Mouse (Mus musculus): ENCODE data around the gene Kcnc4. TPM values are rescaled to one million over a fixed set of nuclear protein-coding genes. Genes with fewer than 3 reads are reported as not detected.

Kcnc4 gene
- total RNA-seq (2021) = 10 to 100 TPM; 62.5 to 66.4 TPM

DNA sequence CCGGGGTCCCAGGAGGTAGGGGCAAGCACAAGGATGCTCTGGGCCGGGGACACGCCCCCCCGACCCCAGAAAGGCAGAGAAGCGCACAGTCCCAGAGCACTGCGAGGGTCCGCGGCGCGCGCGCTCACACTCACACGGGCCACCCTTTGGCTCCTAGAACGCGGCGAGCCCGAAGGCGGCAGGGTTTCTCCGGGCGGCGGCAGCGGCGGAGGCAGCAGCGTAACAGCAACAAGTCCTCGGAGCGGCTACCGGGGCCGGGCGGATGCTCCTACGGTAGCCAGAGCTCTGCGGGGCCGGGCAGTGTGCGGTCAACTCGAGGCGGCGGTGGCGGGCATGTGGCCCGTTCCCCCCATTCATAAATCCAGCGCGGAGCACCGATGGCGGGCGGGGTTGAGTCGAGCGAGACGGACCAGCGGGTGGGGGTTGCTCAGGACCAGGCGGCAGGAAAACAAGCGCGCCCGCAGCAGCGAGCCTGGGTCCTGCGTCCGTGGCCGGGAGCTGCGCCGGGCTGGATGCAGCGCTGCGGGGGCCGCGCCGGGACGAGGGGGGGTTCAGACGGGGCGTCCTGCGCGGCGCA, at the start of gene Kcnc4:
Gene Kcnc4, minus strand, starts transcription at position 357 of the 577 bp plus-strand sequence.
- no peak for DNase-seq (ENCODE audit: low spot score in 2 of 2)
- intact Hi-C loops (cut with DNase I) = loop anchor here (10.0 kb wide), 1 partner anchor 354 kb away; the partner anchor contains the start of gene Kcna2

DNA sequence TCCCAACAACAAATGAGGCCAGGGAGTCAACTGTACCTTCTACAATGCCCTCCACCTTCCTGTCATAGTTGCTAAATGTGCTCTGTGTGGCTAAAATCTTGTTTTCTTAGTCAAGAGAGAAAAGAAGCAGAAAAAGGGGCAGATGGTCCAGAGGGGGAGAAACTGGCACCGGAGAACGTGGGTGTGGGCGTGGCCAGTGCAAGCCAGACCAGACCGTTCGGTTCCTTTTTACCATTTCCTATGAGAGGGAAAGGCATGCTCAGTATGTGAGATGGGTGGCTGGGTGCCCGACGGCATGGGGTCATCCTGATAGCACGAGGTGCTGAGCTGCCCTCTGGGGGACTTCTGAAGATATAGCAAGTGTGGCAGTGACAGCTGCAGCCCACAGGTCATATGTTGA, 49.3 kb upstream of the Kcnc4 start:
- intact Hi-C loops (cut with DNase I) = no loop called here
- DNase-seq (ENCODE audit: low spot score in 2 of 2) = peak; percentile 50 to 82

DNA sequence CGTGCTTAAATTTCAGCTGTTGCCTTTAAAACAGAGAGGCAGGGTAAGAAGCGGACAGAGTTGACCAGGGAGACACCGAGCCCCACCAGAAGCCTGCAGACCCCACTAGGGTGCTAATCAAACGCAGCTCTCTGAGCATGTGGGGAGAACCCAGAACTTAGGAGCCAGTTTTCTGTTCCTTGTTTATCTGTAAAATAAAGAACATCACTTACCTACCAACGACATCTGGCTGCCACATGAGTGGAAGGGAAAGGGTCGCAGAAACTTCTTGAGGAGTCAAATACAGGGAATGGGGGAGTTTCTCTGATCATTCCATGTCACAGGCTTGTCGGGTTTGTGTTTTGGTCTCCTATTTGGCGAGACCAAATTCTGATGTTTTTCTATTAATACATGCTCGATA, 48.6 kb upstream of the Kcnc4 start:
- DNase-seq (ENCODE audit: low spot score in 2 of 2) = no peak
- intact Hi-C loops (cut with DNase I) = loop anchor here (2.0 kb wide), 1 partner anchor 29 kb away; no protein-coding TSS in a partner anchor

DNA sequence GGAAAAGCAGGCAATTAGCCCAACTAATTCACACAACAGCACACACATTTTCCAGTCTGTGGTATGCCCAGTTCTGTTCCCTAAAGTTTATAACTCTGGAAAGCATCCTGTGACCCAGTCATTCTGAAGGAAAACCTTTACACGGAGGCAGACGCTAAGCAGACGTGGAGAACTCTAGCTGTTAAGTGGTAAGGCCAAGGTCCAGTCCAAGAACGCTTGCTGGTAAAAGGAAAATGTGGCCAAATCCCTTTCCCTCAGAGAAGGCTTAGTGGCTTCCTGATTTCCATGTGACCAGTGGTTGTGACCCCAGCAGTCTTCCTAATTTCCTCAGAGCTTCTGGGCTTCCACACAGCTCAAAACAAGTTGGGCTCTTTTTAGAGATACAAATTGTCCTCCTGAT, 47.2 kb upstream of the Kcnc4 start:
- intact Hi-C loops (cut with DNase I) = loop anchor here (2.0 kb wide), 1 partner anchor 30 kb away; no protein-coding TSS in a partner anchor
- DNase-seq (ENCODE audit: low spot score in 2 of 2) = no peak

DNA sequence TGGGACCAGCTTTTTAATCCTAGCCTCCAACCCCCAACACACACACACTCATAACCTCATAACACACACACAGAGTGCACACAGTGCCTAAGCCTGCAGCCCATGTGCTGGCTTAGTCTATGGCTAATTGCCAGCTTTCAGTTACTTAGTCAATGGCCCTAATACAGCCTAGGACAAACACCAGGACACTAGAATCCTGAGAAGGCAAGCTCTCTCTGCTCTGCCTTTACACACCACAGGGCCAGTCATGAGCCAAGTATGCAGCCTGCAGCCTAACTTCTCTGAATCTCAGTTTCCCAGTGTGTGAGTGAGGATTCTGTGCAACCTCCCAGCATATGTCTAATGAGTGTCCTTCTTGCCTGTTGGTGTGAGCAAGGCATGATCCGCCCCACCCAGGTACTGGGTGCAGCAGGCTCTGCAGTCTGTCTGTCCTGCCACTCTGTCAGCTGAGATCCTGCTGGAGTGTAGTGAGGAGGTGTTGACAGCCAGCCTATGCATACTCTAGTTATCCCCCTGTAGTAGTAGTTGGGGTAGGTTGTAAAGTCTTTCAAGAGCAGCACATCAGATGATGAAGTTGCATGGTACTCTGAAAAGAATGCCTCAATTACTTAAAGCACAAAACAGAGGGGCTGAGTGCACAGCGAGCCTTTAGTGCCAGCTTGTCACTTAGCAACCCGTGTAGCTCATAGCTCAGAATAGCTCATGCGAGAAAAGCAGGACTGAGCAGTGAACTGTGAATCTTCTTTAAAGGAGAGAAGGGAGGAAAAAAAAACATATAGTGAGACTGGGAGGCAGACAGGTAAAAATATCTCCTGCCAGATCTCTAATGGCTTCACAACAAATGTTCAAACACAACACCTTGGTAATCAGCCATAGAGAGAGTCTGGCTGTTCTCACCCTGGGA, 46.4 kb upstream of the Kcnc4 start:
- DNase-seq (ENCODE audit: low spot score in 2 of 2) = peak; percentile 68 to 90
- intact Hi-C loops (cut with DNase I) = loop anchor here (2.0 kb wide), 1 partner anchor 31 kb away; no protein-coding TSS in a partner anchor

DNA sequence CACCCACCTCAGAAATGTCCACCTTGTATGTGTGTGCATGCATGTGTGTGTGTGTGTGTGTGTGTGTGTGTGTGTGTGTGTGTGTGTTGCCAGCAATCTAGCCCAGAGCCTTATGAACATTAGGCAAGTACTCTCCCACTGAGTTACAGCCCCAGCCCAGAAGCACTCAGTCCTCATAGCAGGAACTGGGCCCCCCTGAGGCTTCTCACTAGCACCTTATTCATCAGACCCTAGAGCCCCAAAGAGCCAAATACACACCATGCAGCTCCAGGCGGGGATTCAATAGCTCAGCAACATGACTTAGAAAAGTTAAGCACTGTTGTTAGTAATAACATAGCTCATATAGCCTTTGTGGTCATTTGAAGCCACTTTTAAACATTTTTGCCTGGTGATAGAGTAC, 45.2 kb upstream of the Kcnc4 start:
- no peak for DNase-seq (ENCODE audit: low spot score in 2 of 2)
- intact Hi-C loops (cut with DNase I) = no loop called here

DNA sequence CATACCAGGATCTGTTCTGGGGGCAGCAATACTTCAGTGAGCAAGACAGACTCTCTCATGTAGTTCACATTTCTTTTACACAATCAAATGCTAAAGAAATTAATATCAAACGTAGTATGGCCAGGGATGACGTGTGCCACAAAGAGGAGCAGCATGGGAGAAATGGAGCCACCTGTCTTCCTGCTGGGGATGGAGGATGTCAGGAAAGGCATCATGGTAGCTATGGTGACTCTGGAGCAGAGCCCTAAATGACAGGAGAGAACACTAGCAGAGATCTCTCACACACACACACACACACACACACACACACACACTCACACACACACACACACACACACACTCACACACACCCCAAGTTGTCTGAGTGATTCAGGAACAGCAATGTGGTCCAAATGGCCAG, 44.4 kb upstream of the Kcnc4 start:
- DNase-seq (ENCODE audit: low spot score in 2 of 2) = no peak
- intact Hi-C loops (cut with DNase I) = no loop called here

DNA sequence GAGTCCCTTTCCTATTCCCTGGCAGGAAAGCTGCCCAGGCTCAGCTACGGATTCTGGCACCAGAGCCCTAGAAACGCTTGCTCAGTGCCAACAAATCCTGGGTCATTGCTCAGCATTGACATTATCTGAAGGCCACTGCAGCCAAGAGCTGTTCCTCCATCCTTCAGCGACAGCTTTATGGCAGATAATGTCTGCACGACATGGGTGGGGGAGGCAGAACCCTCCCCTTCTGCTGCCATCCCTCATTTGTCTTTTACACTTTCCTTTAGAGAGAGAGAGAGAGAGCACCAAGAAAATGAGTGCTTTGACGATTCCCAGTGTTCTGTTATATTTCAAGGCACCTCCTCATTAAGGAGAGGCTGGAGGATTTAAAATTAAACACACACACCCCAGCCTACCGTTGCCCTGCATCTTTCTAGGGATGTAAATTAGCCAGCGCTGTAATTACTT, 42.4 kb upstream of the Kcnc4 start:
- intact Hi-C loops (cut with DNase I) = no loop called here
- DNase-seq (ENCODE audit: low spot score in 2 of 2) = peak in 1 of 2 experiments; percentile 71

DNA sequence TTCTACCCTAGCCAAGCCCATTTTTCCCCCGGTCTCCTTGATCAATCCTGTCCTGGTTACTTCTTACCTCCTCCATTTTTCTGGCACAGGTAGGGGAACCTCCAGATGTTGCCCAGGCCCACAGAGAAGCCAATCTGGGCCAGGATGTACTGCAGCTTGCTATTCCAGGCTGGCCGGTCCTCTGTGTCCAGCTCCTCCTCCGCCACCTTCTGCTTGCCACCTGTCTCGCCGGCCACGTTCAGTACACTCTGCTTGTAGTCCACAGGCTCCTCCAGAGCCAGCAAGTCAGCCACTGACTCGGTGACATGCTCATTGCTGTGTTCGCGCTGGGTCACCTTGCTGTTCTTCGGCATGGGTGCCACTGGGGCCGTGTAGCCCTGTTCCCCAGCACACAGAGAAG, 40.9 kb upstream of the Kcnc4 start:
- intact Hi-C loops (cut with DNase I) = no loop called here
- peak in 1 of 2 experiments; percentile 62 for DNase-seq (ENCODE audit: low spot score in 2 of 2)

DNA sequence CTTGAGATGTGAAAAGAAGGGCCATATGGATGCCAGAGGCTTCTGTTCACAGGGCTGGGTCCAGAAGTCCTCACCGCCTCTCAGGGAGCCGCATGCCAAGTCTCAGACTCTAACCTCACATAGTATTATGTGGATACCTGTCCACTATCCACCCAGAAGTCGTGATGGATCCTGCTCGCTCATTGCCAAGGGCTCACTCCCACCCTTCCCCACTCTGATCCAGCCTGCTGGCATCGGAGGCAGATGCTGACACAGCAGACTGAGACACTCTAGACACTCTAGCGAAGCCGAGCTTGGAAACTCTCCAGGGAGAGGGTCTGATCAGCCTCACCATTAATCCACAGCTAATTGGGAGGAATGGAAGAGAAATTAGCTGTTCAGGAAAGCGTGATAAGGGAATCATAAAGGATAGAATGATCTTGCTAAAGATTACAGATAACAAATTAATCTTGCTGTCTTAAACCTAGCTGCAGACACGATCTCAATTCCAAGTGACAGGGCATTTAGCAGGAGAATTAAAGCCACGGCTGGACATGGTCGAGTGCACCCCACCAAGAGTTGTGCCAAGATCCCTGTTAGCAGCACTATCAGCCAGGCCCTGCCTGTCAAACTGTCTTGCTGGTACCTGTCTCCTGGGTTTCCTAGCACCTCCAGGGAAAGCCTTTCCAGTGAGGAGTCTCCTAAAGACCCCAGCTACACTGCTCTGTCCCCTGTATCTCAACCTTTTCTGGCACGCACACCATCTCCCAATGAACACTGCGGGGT, 36.9 kb upstream of the Kcnc4 start:
- intact Hi-C loops (cut with DNase I) = no loop called here

DNA sequence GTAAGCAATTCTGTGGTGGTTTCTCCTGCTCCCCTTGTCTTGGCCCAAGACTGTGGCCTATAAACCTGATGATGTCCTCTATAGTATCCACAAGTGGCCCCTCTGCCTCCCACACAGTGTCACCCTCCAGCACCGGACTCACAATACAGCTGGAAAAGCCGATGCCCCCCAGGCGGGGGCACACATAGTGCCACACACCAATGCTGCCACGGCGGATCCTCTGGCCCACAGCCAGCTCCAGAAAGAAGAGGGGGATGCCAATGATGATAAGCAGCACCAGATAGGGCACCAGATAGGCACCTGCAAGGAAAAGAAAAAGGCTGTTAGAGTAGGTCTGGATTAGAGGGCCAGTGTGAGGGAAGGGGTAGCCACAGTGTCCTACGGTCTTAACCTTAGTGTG, 36.2 kb upstream of the Kcnc4 start:
- intact Hi-C loops (cut with DNase I) = no loop called here
- DNase-seq (ENCODE audit: low spot score in 2 of 2) = no peak

More for the DNA sequence above, 36.9 kb upstream of the Kcnc4 start:
- no peak for DNase-seq (ENCODE audit: low spot score in 2 of 2)

DNA sequence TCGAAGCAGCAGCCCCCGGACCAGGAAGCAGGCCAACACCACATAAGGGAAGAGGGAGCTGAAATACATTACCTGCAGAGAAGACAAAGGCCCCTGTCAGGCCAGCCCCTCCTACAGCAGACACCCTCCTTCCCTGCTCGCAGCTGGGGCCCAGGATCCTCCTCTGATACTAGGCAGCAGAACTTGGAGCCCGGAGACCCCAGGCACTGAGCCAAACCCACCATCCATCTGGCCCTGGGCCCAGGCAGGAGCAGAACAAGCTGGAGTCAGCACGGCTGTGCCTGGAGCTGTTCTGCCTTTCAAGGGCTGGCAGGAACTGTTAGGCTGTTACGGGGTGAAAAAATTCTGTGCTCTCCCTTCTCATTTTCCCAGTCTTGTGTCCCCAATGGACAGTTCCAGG, 32.1 kb upstream of the Kcnc4 start:
- intact Hi-C loops (cut with DNase I) = no loop called here
- peak; percentile 74 to 77 for DNase-seq (ENCODE audit: low spot score in 2 of 2)

DNA sequence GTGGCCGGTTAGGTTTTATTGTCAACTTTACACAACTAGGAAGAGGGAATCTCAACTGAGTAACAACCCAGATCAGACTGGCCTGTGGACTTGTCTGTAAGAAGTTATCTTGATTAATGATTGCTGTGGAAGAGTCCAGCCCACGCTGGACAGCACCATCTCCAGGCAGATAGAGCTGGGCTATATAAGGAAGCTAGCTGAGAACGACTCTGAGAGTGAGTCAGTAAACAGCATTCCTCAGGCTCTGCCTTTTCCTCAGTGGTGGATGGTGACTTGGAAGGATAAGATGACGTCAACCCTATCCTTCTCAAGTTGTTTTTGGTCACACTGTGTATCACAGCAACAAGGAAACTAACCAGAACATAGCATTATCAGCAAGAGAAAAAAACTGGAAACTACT, 29.3 kb upstream of the Kcnc4 start:
- DNase-seq (ENCODE audit: low spot score in 2 of 2) = no peak
- intact Hi-C loops (cut with DNase I) = no loop called here

DNA sequence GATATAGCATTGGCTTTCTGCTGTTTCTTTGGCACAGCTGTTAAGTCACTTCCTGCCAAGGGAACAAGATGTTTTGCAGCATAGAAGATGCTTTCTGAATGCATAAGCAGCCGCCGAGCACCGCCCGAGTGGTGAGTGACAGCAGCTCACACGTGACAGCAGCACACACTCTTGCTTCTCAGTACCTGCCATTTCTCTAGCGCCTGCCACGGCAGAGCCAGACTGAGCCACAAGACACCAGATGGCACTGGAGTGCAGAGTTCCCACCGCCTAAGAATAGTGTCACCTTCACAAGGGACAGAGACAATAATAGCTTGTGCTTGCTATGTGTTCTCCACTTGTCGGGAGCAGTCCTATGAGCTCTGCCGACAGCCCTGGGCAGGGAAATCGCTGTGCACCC, 23.9 kb upstream of the Kcnc4 start:
- intact Hi-C loops (cut with DNase I) = loop anchor here (2.0 kb wide), 1 partner anchor 54 kb away; no protein-coding TSS in a partner anchor
- peak; percentile 83 to 94 for DNase-seq (ENCODE audit: low spot score in 2 of 2)

DNA sequence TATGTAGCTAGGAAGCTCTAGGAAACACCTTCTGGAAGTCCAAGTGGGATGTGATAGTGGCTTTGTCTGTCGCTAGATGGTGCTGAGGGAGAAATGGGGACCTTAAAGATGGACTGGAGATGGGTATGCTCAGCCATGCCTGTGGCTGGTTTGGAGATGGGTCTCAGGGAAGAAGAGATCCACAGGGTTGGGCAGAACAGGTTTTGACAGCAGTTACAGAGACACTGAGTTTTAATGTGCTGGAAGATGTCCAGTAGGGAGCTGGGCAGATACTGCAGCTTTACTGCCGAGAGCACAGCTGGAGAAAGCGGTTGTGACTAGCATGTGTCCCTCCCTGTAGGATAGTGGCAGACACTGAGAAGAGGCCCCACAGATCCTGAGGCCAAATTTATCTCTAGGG, 21.3 kb upstream of the Kcnc4 start:
- intact Hi-C loops (cut with DNase I) = no loop called here
- DNase-seq (ENCODE audit: low spot score in 2 of 2) = no peak

DNA sequence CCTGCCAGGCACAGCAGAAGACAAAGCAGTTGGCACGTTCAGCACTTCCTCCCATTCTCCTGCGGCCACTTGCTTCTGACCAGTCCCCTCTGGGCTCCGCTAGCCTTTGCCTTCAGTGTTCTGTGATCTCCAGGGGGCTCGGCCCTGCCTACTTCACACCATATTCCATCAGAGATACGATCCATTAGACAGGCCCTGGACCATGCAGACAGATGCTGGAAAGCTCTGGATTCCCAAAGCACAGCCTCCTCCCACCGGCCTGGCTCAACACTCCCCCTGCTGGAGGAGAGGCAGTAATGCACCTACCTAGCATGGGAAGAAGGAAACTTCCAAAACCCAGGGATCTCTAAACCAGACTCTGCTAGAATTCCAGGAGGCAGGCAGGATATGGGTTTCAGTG, 12.8 kb upstream of the Kcnc4 start:
- peak; percentile 50 to 69 for DNase-seq (ENCODE audit: low spot score in 2 of 2)
- intact Hi-C loops (cut with DNase I) = no loop called here

DNA sequence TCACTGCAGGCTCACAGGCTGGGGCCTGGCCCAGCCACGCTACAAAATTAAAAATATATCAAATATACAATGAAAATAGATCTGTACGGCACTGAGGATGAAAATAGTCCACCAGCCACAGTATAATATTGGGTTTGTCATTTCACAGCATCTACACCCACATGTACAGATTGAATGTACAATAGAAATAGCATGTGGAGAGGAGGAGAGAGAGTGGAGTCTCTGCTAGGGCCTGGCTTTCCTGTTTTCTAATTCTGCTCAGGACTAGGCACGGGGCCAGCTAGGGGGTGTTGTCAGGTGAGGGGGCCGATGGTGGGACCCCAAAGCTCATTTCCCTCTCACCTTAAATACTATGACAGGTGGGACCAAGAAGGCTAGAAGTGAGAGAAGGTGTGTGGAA, 9.7 kb upstream of the Kcnc4 start:
- peak; percentile 45 to 81 for DNase-seq (ENCODE audit: low spot score in 2 of 2)
- intact Hi-C loops (cut with DNase I) = loop anchor here (2.0 kb wide), 1 partner anchor 194 kb away; no protein-coding TSS in a partner anchor

DNA sequence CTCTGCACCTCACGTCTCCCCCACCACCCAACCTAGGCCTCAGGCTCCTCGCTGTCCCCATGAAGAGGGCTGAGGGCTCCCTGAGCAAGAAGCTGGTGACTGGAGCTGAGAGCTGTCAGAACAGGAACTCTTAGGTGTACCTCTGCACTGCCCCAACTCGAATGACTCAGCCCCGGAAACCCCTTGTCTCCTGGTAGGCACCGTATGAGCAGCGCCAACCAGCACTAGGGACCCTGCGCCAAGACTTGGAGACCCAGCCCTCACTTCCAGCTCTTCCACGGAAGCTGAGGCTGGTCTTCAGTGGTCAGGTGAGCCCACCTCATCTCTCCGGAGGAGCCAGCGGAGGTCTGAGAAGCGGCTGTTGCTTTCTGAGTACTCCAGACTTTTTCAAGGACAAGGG, 8.8 kb upstream of the Kcnc4 start:
- intact Hi-C loops (cut with DNase I) = loop anchor here (2.0 kb wide), 1 partner anchor 193 kb away; no protein-coding TSS in a partner anchor
- no peak for DNase-seq (ENCODE audit: low spot score in 2 of 2)

DNA sequence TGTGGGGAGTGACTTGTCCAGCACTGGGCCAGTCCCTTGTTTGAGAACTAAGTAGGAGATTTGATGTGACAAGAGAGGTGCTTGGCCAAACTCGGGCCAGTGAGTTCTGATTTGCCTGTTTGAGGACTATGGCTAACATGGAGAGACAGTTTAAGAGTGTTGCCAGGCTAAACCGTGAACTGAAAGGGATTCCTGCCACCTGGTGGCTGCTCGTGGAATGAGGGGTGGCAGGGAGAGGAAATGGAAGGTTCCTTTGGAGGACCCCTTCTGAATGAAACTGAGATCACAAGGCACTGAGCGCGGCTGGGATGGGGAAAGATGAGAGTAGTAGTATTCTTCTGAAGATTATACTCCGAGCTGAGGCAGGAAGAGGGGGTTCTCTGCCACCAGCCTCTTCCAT, 7.2 kb upstream of the Kcnc4 start:
- peak; percentile 76 to 81 for DNase-seq (ENCODE audit: low spot score in 2 of 2)
- intact Hi-C loops (cut with DNase I) = loop anchor here (1.0 to 2.0 kb wide), 3 partner anchors 109 to 260 kb away; no protein-coding TSS in a partner anchor

DNA sequence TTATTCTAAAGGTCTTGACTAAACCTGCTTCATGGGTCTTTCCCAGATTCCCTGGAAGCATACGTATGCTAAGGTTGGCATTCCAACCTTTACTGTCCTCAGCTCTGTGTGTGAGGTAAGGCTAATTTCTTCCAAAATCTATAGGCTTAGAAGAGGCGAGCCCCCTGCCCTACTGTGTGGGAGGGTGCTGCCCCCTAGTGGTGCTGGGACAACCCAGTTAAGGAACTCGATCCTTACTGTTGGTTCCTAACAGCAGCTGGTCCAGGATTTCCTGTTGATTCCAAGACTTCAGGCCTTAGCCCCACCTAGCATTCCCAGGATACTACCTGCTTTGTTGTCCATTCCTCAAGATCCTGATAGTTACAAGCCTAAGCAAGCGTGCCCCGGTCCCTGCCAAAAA, 2.8 kb upstream of the Kcnc4 start:
- DNase-seq (ENCODE audit: low spot score in 2 of 2) = peak; percentile 81 to 86
- intact Hi-C loops (cut with DNase I) = loop anchor here (1.0 kb wide), 1 partner anchor 105 kb away; no protein-coding TSS in a partner anchor
